Mouse (Mus musculus): ENCODE results near the gene Acsf3.

DNA sequence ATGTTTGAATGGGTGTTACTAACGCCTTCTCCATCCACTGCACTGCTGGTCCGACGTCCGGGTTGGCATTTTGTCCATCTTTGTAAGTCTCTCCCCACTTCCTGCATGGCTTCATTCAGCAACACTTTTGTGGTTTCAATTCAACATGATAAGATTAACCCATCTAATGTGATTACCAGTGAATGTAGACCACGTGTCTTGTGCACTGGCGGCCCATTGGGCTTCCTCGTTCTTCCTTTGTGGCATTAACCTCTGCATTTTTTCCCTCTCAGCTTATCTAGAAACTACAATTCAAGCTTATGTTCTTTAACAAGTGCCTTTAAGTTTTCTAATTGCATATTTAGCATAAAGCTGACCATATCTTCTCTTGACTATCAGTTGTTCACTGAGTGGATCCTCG, 50.1 kb downstream of the Acsf3 start:
- TF ChIP-seq ZC3H11A (IDR thresholded peaks at IDR 0.05; ENCODE audit: low read depth, low read length) (no peak), CTCF (conservative IDR thresholded peaks at IDR 0.05 in 1 of 2, IDR thresholded peaks at IDR 0.05 in 1 of 2; ENCODE audit: low read depth in 2 of 2, low read length in 2 of 2) (no peak), MEF2A (IDR thresholded peaks at IDR 0.05; ENCODE audit: borderline replicate concordance, low read depth, low read length) (no peak), JUND (conservative IDR thresholded peaks at IDR 0.05; ENCODE audit: low read depth, low read length) (no peak), USF1 (IDR thresholded peaks at IDR 0.05; ENCODE audit: low read depth, low read length) (no peak), MXI1 (IDR thresholded peaks at IDR 0.05; ENCODE audit: low read depth, low read length) (no peak), BHLHE40 (IDR thresholded peaks at IDR 0.05; ENCODE audit: low read depth, low read length) (no peak), IRF4 (IDR thresholded peaks at IDR 0.05; ENCODE audit: low read depth, low read length) (no peak), MAFK (IDR thresholded peaks at IDR 0.05; ENCODE audit: insufficient replicate concordance, low read length) (no peak), ELF1 (IDR thresholded peaks at IDR 0.05; ENCODE audit: low read depth, low read length) (no peak), E2F4 (IDR thresholded peaks at IDR 0.05; ENCODE audit: insufficient replicate concordance, low read depth, low read length) (no peak), POLR2AphosphoS2 (IDR thresholded peaks at IDR 0.05; ENCODE audit: low read depth, low read length) (no peak), PAX5 (IDR thresholded peaks at IDR 0.05; ENCODE audit: low read length) (no peak), JUN (IDR thresholded peaks at IDR 0.05; ENCODE audit: insufficient read depth, low read depth, low read length) (no peak)

Data from CH12.LX (cell line).